Mouse (Mus musculus): ENCODE measurements at regions not wholly inside any gene's neighbourhood (a gene's known extent, or its start where the extent isn't known, plus 50 kb on each side); places are given as distances from the start of the nearest gene placed in this dataset.
A peak's percentile ranks its signal among the peaks of the same experiment; 100 is the strongest.

DNA sequence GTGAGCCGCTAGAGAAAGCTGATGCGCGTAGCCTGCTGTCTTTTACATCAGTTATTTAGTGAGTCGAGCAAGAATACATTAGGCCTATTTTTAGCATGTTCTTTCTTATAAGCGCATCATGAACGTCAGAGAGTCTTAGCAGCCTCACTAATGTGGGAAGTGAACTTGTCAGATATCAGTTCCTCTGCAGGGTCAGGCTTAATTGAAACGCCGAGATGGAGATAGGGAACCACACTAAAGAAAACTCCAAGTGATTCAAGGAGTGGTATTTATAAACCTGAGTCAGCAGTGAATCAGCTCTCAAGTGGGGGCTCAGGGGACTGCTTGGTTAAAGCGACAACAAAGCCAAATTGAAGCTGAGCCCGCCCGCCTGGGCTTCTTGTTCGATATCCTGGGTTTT, 75.7 kb upstream of the Zc3h12c start:
- DNase-seq (ENCODE audit: low read depth in 1 of 2, low spot score in 2 of 2): no peak

DNA sequence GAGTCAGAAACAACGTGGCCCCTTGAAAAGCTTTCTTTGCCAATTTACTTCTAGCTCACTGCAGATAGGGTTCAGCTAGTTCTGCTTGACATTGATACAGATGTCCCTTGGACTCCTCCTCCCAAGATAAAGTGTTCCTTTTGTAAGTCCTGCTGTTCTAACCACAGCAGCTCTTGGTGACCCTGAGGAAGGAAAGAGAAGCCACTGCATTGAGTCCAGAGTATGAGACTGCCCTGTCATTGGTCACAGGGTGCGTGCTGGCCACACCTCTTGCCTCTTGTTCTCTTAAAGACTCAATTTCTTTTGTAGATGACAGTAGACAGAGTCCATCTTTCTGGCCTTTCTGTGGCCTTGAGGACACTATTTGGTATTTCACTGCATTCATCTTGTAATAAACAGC, 74.7 kb upstream of the Zc3h12c start:
- DNase-seq (ENCODE audit: low read depth in 1 of 2, low spot score in 2 of 2): no peak

DNA sequence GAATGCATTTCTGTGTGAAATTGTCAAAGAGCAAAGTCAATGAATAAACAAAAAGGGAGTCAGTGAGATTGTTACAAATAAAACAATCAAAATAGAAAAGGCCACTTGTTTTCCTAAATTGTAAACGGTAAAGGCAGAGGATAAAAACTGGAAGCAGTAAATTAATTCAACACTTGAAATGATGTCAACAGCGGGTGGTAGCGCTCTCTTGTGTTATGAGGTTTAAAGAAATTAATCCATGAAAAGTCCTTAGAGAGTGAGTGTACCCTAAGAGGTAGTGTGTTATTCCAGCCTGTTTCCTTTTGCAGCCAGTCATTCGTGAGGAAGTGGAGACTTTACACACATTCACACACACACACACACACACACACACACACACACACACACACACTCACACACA, 73.2 kb upstream of the Zc3h12c start:
- no peak for DNase-seq (ENCODE audit: low read depth in 1 of 2, low spot score in 2 of 2)

DNA sequence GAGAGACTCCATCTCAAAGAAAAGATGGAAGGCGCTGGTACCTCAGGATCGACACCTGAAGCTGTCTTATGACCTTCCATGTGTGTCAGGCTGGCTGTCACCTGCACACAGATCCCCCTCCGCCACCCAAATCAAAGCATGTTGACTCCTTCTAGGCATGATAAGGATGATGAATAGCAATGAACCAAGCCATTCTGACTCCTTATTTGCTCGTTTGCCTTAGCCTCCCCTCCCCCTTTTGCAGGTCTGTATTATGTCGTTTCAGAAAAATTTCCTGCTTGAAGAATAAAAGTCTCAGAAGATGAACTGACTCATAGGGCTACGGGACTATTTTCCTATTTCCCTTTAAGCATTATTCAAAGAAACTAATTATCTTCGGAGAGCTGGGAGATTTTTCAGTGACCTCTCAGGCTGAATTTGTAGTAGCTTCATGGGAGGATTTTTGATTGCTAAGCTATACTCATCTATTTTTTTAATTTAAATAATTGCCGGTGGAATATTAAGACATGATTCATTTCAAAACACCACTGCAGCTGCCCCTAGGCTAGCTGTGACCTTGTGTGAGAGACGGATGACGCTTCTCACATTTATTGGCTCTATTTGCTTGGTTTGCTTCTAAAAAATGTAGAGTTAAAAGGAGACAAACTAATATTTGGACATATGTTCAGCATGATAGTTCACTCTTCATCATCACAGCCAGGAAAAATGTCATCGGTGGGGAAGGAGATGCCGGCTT, 72.4 kb upstream of the Zc3h12c start:
- DNase-seq (ENCODE audit: low read depth in 1 of 2, low spot score in 2 of 2): no peak

DNA sequence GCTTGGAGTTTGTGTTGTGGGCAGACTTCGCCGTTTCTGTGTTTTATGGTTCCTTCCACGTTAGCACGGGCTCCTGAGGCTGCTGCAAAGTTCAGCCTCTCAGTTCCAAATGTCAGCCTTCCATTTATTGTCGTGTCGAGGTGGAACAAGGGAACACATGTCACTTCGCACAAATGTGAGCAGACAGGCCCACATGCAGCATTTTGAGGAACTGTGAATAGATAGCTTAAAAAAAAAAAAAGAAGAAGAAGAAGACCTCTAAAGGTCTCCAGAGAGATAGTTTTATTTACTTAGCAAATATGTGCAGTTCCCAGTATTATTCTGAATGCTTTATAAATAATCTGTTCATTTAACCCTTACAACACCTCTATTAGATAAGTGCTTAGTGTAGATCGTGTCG, 66.4 kb upstream of the Zc3h12c start:
- DNase-seq (ENCODE audit: low read depth in 1 of 2, low spot score in 2 of 2): no peak

DNA sequence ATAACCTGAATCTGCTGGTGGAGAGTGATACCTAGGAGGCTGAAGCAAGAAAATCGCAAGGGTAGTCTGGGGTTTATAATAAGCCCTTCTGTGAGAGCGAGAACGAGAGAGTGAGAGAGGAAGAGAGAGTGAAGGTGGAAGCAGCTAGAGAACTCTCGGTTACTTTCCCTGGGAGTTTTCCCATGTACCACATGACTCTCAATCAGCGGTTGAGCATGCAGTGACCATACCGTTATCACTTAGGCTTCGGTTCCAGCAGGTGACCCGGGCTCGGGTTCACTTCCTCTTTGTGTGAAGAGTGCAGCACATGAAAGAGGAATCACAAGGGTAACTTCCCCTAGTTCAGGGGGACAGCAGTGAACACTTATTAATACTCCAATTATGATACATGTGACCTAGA, 61.2 kb upstream of the Zc3h12c start:
- DNase-seq (ENCODE audit: low read depth in 1 of 2, low spot score in 2 of 2): peak; percentile 21 to 32

DNA sequence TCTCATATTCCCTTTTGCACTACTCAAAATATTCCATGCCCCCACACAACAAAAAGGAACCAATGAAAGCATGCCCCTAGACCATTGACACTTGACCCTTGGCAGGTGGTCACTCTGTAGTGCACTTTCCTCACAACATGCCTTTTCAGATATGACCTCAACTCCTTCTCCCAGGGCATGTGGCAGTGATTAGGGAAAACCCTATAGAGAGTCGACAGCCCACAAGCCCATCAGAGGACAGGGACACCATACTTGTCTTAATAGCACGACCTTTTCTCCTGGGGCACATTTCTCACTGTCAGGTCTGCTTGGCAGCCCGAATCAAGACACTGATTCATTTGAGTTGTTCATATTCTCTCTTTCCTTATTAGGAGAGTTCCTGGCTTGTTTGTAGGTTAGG, 57.3 kb upstream of the Zc3h12c start:
- DNase-seq (ENCODE audit: low read depth in 1 of 2, low spot score in 2 of 2): no peak

DNA sequence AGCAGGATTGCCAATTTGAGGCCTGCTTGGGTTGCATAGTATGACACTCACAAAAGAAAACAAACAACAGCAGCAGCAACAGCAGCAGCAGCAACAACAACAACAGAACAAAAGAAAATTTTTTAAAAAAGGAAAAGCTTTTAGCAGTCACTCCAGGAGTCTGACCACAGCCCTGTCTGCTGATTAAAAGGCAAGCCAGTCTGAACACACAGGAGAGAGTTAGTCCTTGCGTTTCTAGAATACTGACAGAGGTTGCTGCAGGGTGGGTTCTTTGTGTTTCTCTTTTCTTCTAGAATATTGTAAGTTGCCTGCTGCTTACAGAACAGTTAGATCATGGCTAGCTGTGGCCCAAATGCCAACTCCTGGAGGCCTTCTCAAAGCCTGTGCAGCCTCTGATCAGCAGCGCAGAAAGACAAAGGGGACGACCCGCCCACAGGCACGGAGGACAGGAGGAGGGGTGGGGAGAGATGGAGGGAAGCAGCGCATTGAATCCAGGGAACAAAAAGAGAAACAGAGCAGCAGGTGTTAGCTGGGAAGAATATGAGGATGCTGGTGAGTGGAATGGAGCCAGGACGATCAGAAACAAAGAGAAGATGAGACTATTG, 55.2 kb upstream of the Zc3h12c start:
- no peak for DNase-seq (ENCODE audit: low read depth in 1 of 2, low spot score in 2 of 2)

Data from monocyte, adult 2 months (primary cell).